Mouse (Mus musculus): ENCODE measurements at regions not wholly inside any gene's neighbourhood (a gene's known extent, or its start where the extent isn't known, plus 50 kb on each side); places are given as distances from the start of the nearest gene placed in this dataset.
"Not testable (repeated sequence)": the region's sequence is repeated elsewhere in the genome, so short reads cannot be mapped to it uniquely, and the experiment has no call there.

DNA sequence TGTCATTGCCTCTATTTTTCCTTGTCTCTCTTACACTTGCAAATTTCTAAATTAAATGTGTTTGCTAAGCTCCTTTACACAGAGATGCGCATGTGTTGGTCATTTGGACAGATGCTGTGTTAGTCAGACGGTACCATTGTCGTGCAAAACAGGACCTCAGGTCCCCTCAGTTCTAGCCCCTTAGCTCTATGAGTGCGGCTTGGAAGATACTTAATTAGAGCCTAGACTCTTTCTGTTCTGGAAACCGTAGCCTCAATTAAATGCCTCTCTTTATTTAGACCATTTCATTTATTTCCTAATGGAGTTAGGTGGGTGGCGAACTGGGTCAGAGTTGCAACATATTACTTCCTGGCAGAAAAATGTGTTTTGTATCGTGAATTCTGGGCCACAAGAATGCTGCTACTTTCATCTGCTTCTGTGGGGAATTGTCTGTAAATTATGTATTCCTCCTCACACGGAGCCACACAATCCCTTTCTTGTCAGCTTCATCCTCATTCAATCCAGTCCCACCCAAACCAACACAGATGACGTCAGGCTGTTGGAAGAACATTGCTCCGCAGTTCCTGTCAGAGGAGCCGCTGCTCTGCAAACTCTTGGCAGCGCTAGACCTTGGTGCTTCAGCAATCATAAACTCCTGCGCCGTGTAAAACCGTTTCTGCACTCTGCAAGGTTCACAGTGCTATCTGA, 345.4 kb upstream of the Nova1 start:
- no peak overlapping the region for H3K27ac ChIP-seq (ENCODE audit: insufficient read depth, low read depth, low read length)
- H3K36me3 ChIP-seq (ENCODE audit: control insufficient read depth, insufficient read depth, low read length), result no peaks in the 10 kb centered on the region
- TF ChIP-seq CTCF (conservative IDR thresholded peaks at IDR 0.05; ENCODE audit: insufficient read depth, insufficient read length, low read depth, low read length) (no peak), POLR2A (IDR thresholded peaks at IDR 0.05; ENCODE audit: low read depth, low read length) (no peak)
- 34% methylated on average over 15 of the region's 15 CpGs for WGBS
- no peak overlapping the region for H3K4me3 ChIP-seq (ENCODE audit: insufficient read depth, low read depth, low read length)
- no peaks in the 10 kb centered on the region for H3K27me3 ChIP-seq (replicated peaks; ENCODE audit: control insufficient read depth, insufficient read depth, low read length)
- H3K4me1 ChIP-seq (ENCODE audit: control insufficient read depth, insufficient read depth, low read length), result no peaks in the 10 kb centered on the region
- peak; percentile 27 for DNase-seq

- Histone ChIP-seq H3K27ac (ENCODE audit: insufficient read depth, low read depth, low read length) (no peak overlapping the region), H3K4me3 (ENCODE audit: insufficient read depth, low read depth, low read length) (no peak overlapping the region), H3K4me1 (ENCODE audit: control insufficient read depth, insufficient read depth, low read length) (no peaks in the 10 kb centered on the region), H3K27me3 (replicated peaks; ENCODE audit: control insufficient read depth, insufficient read depth, low read length) (no peaks in the 10 kb centered on the region), H3K36me3 (ENCODE audit: control insufficient read depth, insufficient read depth, low read length) (no peaks in the 10 kb centered on the region)
- WGBS, result 34% methylated on average over 1 of the region's 1 CpGs
- TF ChIP-seq CTCF (conservative IDR thresholded peaks at IDR 0.05; ENCODE audit: insufficient read depth, insufficient read length, low read depth, low read length), result no peak
- TF ChIP-seq POLR2A (IDR thresholded peaks at IDR 0.05; ENCODE audit: low read depth, low read length), result no peak
- DNase-seq, result no peak
These were observed 344.4 kb upstream of the Nova1 start for GRCm38 (mm10) chr12:47163171-47163570.

- Histone ChIP-seq H3K27me3 (replicated peaks; ENCODE audit: control insufficient read depth, insufficient read depth, low read length) (no peaks in the 10 kb centered on the region), H3K27ac (ENCODE audit: insufficient read depth, low read depth, low read length) (no peak overlapping the region), H3K4me1 (ENCODE audit: control insufficient read depth, insufficient read depth, low read length) (no peaks in the 10 kb centered on the region), H3K36me3 (ENCODE audit: control insufficient read depth, insufficient read depth, low read length) (no peaks in the 10 kb centered on the region), H3K4me3 (ENCODE audit: insufficient read depth, low read depth, low read length) (no peak overlapping the region)
- 15% methylated on average over 6 of the region's 6 CpGs for WGBS
- DNase-seq, result no peak
- TF ChIP-seq POLR2A (IDR thresholded peaks at IDR 0.05; ENCODE audit: low read depth, low read length), result no peak
- no peak for TF ChIP-seq CTCF (conservative IDR thresholded peaks at IDR 0.05; ENCODE audit: insufficient read depth, insufficient read length, low read depth, low read length)
These were observed 344.0 kb upstream of the Nova1 start for GRCm38 (mm10) chr12:47162624-47163151.

DNA sequence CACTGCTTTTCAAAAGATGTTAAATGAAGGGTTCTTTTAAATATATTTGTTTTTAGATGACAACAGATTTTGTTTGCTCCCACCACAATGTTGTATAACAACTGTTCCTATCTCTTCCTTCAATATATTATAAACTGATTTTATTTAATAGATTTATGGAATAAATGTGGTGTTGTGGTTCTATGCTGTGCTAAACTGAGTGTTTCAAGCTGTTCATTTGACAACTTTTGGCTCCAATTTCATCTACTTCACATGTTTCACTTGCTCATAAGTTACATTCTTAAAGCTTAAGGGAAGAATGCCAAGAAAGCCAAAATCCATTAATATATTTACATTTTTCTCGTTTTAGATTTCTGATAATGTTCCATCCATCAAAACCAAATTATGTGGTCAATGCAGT, 341.9 kb upstream of the Nova1 start:
- H3K27ac ChIP-seq (ENCODE audit: insufficient read depth, low read depth, low read length), result no peak overlapping the region
- DNase-seq, result no peak
- 51% methylated on average over 1 of the region's 1 CpGs for WGBS
- no peaks in the 10 kb centered on the region for H3K4me1 ChIP-seq (ENCODE audit: control insufficient read depth, insufficient read depth, low read length)
- TF ChIP-seq POLR2A (IDR thresholded peaks at IDR 0.05; ENCODE audit: low read depth, low read length), result no peak
- no peak for TF ChIP-seq CTCF (conservative IDR thresholded peaks at IDR 0.05; ENCODE audit: insufficient read depth, insufficient read length, low read depth, low read length)
- no peak overlapping the region for H3K4me3 ChIP-seq (ENCODE audit: insufficient read depth, low read depth, low read length)
- no peaks in the 10 kb centered on the region for H3K36me3 ChIP-seq (ENCODE audit: control insufficient read depth, insufficient read depth, low read length)
- H3K27me3 ChIP-seq (replicated peaks; ENCODE audit: control insufficient read depth, insufficient read depth, low read length), result no peaks in the 10 kb centered on the region

DNA sequence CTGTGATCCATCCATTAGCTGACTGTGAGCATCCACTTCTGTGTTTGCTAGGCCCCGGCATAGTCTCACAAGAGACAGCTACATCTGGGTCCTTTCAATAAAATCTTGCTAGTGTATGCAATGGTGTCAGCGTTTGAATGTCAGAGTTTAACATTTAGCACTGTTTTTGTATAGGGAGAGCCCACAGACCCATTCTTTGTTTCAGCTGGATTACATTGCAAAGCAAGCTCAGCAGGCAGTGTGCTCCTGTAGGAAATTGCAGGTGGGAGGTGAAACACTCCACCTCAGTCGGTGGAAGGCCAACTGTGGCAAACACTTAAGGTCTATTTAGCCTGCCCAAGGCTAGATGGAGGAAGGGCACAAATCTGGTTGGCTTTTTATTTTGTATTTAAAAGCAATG, 337.2 kb upstream of the Nova1 start:
- WGBS, result 41% methylated on average over 3 of the region's 3 CpGs
- H3K4me3 ChIP-seq (ENCODE audit: insufficient read depth, low read depth, low read length); H3K36me3 ChIP-seq (ENCODE audit: control insufficient read depth, insufficient read depth, low read length); DNase-seq; H3K27me3 ChIP-seq (replicated peaks; ENCODE audit: control insufficient read depth, insufficient read depth, low read length); H3K4me1 ChIP-seq (ENCODE audit: control insufficient read depth, insufficient read depth, low read length); H3K27ac ChIP-seq (ENCODE audit: insufficient read depth, low read depth, low read length): not testable (repeated sequence)

GRCm38 (mm10) chr12:47140677-47141076, 321.9 kb upstream of the Nova1 start:
- no peaks in the 10 kb centered on the region for H3K27me3 ChIP-seq (replicated peaks; ENCODE audit: control insufficient read depth, insufficient read depth, low read length)
- H3K27ac ChIP-seq (ENCODE audit: insufficient read depth, low read depth, low read length), result no peak overlapping the region
- H3K4me1 ChIP-seq (ENCODE audit: control insufficient read depth, insufficient read depth, low read length), result no peaks in the 10 kb centered on the region
- WGBS, result 66% methylated on average over 4 of the region's 4 CpGs
- no peak for DNase-seq
- no peak for TF ChIP-seq CTCF (conservative IDR thresholded peaks at IDR 0.05; ENCODE audit: insufficient read depth, insufficient read length, low read depth, low read length)
- TF ChIP-seq POLR2A (IDR thresholded peaks at IDR 0.05; ENCODE audit: low read depth, low read length), result no peak
- H3K36me3 ChIP-seq (ENCODE audit: control insufficient read depth, insufficient read depth, low read length), result no peaks in the 10 kb centered on the region
- H3K4me3 ChIP-seq (ENCODE audit: insufficient read depth, low read depth, low read length), result no peak overlapping the region

- Histone ChIP-seq H3K36me3 (ENCODE audit: control insufficient read depth, insufficient read depth, low read length) (no peaks in the 10 kb centered on the region), H3K27ac (ENCODE audit: insufficient read depth, low read depth, low read length) (no peak overlapping the region), H3K4me1 (ENCODE audit: control insufficient read depth, insufficient read depth, low read length) (no peaks in the 10 kb centered on the region), H3K27me3 (replicated peaks; ENCODE audit: control insufficient read depth, insufficient read depth, low read length) (no peaks in the 10 kb centered on the region), H3K4me3 (ENCODE audit: insufficient read depth, low read depth, low read length) (no peak overlapping the region)
- no peak for TF ChIP-seq POLR2A (IDR thresholded peaks at IDR 0.05; ENCODE audit: low read depth, low read length)
- TF ChIP-seq CTCF (conservative IDR thresholded peaks at IDR 0.05; ENCODE audit: insufficient read depth, insufficient read length, low read depth, low read length), result no peak
- WGBS, result 93% methylated on average over 9 of the region's 9 CpGs
- no peak for DNase-seq
These were observed 311.1 kb upstream of the Nova1 start for GRCm38 (mm10) chr12:47129821-47130220.
